In genomic region chr5:147583702-147584298, GRCm38 (mm10) we compare ENCODE assay signal across 8 mouse cellular contexts.
A peak's percentile ranks its signal among the peaks of the same experiment; 100 is the strongest.
DNase-seq lines count a peak whose midpoint lies in the region; ATAC-seq and TF ChIP-seq lines count a peak whose summit lies in the region.

No protein-coding gene starts in this region.

- no peak for TF ChIP-seq POLR2A in bone marrow, adult 2 months (IDR thresholded peaks at IDR 0.05; ENCODE audit: borderline replicate concordance, control insufficient read depth, low read depth, low read length)

- H3K4me2 ChIP-seq in embryonic facial prominence, embryonic 14.5 days (ENCODE audit: low read depth, low read length), result no peak overlapping the region
- peak overlapping the region; percentile 56 for H3K4me2 ChIP-seq in heart, embryonic 15.5 days

- 14% methylated on average over 14 of the region's 14 CpGs for WGBS in bone marrow, adult 2 months
- WGBS in embryonic facial prominence, embryonic 14.5 days, result 40% methylated on average over 14 of the region's 14 CpGs
- WGBS in heart, embryonic 15.5 days, result 35% methylated on average over 14 of the region's 14 CpGs

- H3K27ac ChIP-seq in bone marrow, adult 2 months (ENCODE audit: control insufficient read depth, insufficient read depth, low read depth, low read length, poor library complexity), result no peak overlapping the region
- no peak overlapping the region for H3K27ac ChIP-seq in embryonic facial prominence, embryonic 14.5 days (replicated peaks; ENCODE audit: low read depth, low read length)
- H3K27ac ChIP-seq in heart, embryonic 15.5 days, result no peak overlapping the region

- ATAC-seq in G1E (ENCODE audit: extremely low read depth, insufficient number of reproducible peaks, low FRiP score, poor library complexity, severe bottlenecking), result peak; percentile 29; the same call in 1 of the 2 replicates
- no peak for ATAC-seq in embryonic facial prominence, embryonic 14.5 days (ENCODE audit: low read depth)
- ATAC-seq in heart, embryonic 15.5 days (replicated peaks; ENCODE audit: insufficient number of reproducible peaks, insufficient read depth, low FRiP score, low read depth), result no peak

- H3K27me3 ChIP-seq in G1E (ENCODE audit: insufficient read depth, low read length), result peaks cover 5% of the 10 kb centered on the region
- no peaks in the 10 kb centered on the region for H3K27me3 ChIP-seq in embryonic facial prominence, embryonic 14.5 days (replicated peaks; ENCODE audit: control insufficient read depth, insufficient read depth, low read length)
- no peaks in the 10 kb centered on the region for H3K27me3 ChIP-seq in heart, embryonic 15.5 days

- H3K36me3 ChIP-seq in G1E (replicated peaks), result no peaks in the 10 kb centered on the region
- H3K36me3 ChIP-seq in embryonic facial prominence, embryonic 14.5 days (ENCODE audit: control insufficient read depth, insufficient read depth, low read length), result no peaks in the 10 kb centered on the region
- H3K36me3 ChIP-seq in heart, embryonic 15.5 days, result no peaks in the 10 kb centered on the region

- H3K9ac ChIP-seq in embryonic facial prominence, embryonic 14.5 days (ENCODE audit: low read depth, low read length), result no peak overlapping the region
- H3K9ac ChIP-seq in heart, embryonic 15.5 days, result no peak overlapping the region; the same call in 1 of the 2 replicates

- no peaks in the 10 kb centered on the region for H3K4me1 ChIP-seq in G1E (ENCODE audit: insufficient read depth, low read depth, low read length)
- no peaks in the 10 kb centered on the region for H3K4me1 ChIP-seq in bone marrow, adult 2 months (ENCODE audit: control insufficient read depth, insufficient read depth, low read length)
- H3K4me1 ChIP-seq in embryonic facial prominence, embryonic 14.5 days (ENCODE audit: control insufficient read depth, insufficient read depth, low read length), result no peaks in the 10 kb centered on the region
- H3K4me1 ChIP-seq in heart, embryonic 15.5 days (replicated peaks), result peaks cover 11% of the 10 kb centered on the region

- peak; percentile 80 for TF ChIP-seq CTCF in G1E (IDR thresholded peaks at IDR 0.05; ENCODE audit: low read depth, low read length)
- TF ChIP-seq CTCF in bone marrow, adult 2 months (IDR thresholded peaks at IDR 0.05; ENCODE audit: control insufficient read depth, insufficient read depth, low read length), result peak; percentile 69

- no peak overlapping the region for H3K4me3 ChIP-seq in G1E (ENCODE audit: low read depth, low read length)
- H3K4me3 ChIP-seq in bone marrow, adult 2 months (replicated peaks; ENCODE audit: control insufficient read depth, low read depth, low read length), result no peak overlapping the region
- H3K4me3 ChIP-seq in embryonic facial prominence, embryonic 14.5 days (ENCODE audit: low read depth, low read length), result no peak overlapping the region
- H3K4me3 ChIP-seq in heart, embryonic 15.5 days, result peak overlapping the region; percentile 26; the same call in 1 of the 2 replicates

- no peaks in the 10 kb centered on the region for H3K9me3 ChIP-seq in G1E (replicated peaks)
- no peaks in the 10 kb centered on the region for H3K9me3 ChIP-seq in embryonic facial prominence, embryonic 14.5 days (ENCODE audit: control insufficient read depth, low read length)
- no peaks in the 10 kb centered on the region for H3K9me3 ChIP-seq in heart, embryonic 15.5 days (replicated peaks)

- peak; percentile 40 for DNase-seq in G1E (ENCODE audit: low spot score)
- peak; percentile 56 for DNase-seq in embryonic facial prominence, embryonic 14.5 days (ENCODE audit: low spot score)
- DNase-seq in layer of hippocampus, adult 18-20 months (ENCODE audit: low spot score in 2 of 2), result peak; percentile 57 to 85
- DNase-seq in lung, postnatal 10 days, result peak; percentile 89
- peak; percentile 94 for DNase-seq in right cerebral cortex, postnatal 4 days
- peak; percentile 55 for DNase-seq in yolk sac, embryonic 10.5 days (ENCODE audit: low spot score)

Comparison
In these comparisons a context has a peak if more than half of its experiments do, and no peak if none do; other contexts are left out.
1. DNase-seq: peak in every context shown above with its lines; median percentile 94 in right cerebral cortex, postnatal 4 days; 89 in lung, postnatal 10 days; 71 in layer of hippocampus, adult 18-20 months; 56 in embryonic facial prominence, embryonic 14.5 days; 55 in yolk sac, embryonic 10.5 days; 40 in G1E.